Mouse (Mus musculus) hindbrain, embryonic 11.5 days (tissue): Measurements from ENCODE around the gene Unc5a. TPM values are rescaled to one million over a fixed set of nuclear protein-coding genes. Genes with fewer than 3 reads are reported as not detected.

Source experiments
- ATAC-seq: fragments of 200-750 bp; cut with Nextera tagmentation; 2 replicates; pipeline ENCODE4 v1.8.0; 2017; ENCODE audit warnings: mild to moderate bottlenecking, moderate TSS enrichment, moderate library complexity; ENCODE audit not compliant: low FRiP score
- DNase-seq: peaks from one replicate; pipeline ENCODE4 v3.0.0-alpha.2; 2015; ENCODE audit warnings: low spot score
- H3K27ac ChIP-seq: fragments of 300-500 bp; sonication (generic); 2 replicates; pipeline ENCODE4 v1.5.1; 2014; ENCODE audit warnings: mild to moderate bottlenecking, low read depth, low read length
- H3K27me3 ChIP-seq: fragments of 300-500 bp; sonication (generic); 2 replicates; pipeline ENCODE4 v1.6.1; 2014; ENCODE audit warnings: mild to moderate bottlenecking, low read length, moderate library complexity, mixed read lengths; ENCODE audit not compliant: control insufficient read depth, insufficient read depth
- H3K36me3 ChIP-seq: fragments of 300-500 bp; sonication (generic); 2 replicates; pipeline ENCODE4 v1.6.1; 2014; ENCODE audit warnings: mild to moderate bottlenecking, low read length, moderate library complexity, mixed read lengths; ENCODE audit not compliant: control insufficient read depth, insufficient read depth
- H3K4me1 ChIP-seq: fragments of 300-500 bp; sonication (generic); replicated peaks from 2 replicates; pipeline ENCODE4 v1.6.1; 2014; ENCODE audit warnings: low read length, mixed read lengths; ENCODE audit not compliant: control insufficient read depth, insufficient read depth
- H3K4me2 ChIP-seq: fragments of 300-500 bp; sonication (generic); replicated peaks from 2 replicates; pipeline ENCODE4 v1.6.1; 2014; ENCODE audit warnings: mild to moderate bottlenecking, low read depth, low read length
- H3K4me3 ChIP-seq: fragments of 300-500 bp; sonication (generic); 2 replicates; pipeline ENCODE4 v1.5.1; 2014; ENCODE audit warnings: low read depth, low read length
- H3K9ac ChIP-seq: fragments of 300-500 bp; sonication (generic); 2 replicates; pipeline ENCODE4 v1.6.1; 2014; ENCODE audit warnings: low read depth, low read length
- H3K9me3 ChIP-seq: fragments of 300-500 bp; sonication (generic); 2 replicates; pipeline ENCODE4 v1.6.1; 2016; ENCODE audit warnings: low read length; ENCODE audit not compliant: control insufficient read depth
- WGBS: fragments of 180-500 bp; shearing (Covaris S2); extraction: QIAGEN DNeasy Blood & Tissue Kit; methylation state at CpG from one replicate; pipeline ENCODE4 v1.1.7; 2014; 5-methylcytosine and 5-hydroxymethylcytosine counted together
- polyA plus RNA-seq: library from polyadenylated mRNA; unstranded; fragments of >200 nt; fragmentation: Nextera tagmentation; extraction: Ambion mirVana; gene quantifications from 2 replicates; pipeline ENCODE4 v1.2.1, GENCODE M21; 2014

The Unc5a gene
- 2.7 and 2.9 TPM in 2 replicates for polyA plus RNA-seq

- H3K9ac ChIP-seq: peak within 1 kb of the TSS; percentile 72
- WGBS: under 1% methylated on average over 66 of the region's 91 CpGs
- DNase-seq (peak; percentile 81), ATAC-seq (peak; percentile 77)
- H3K27ac ChIP-seq: peak within 1 kb of the TSS; percentile 74
- no peaks in the 10 kb centered on the region for H3K36me3 ChIP-seq
- H3K9me3 ChIP-seq: no peaks in the 10 kb centered on the region
- H3K4me3 ChIP-seq: peak within 1 kb of the TSS; percentile 61
- H3K4me2 ChIP-seq: peak within 1 kb of the TSS; percentile 95
- H3K27me3 ChIP-seq: peaks cover 76% of the 10 kb centered on the region
- peaks cover 3% of the 10 kb centered on the region; the same call in 1 of the 2 replicates for H3K4me1 ChIP-seq
Observed at GRCm38 (mm10) chr13:54948531-54949493, at the start of gene Unc5a. TSS of gene Unc5a (plus strand) at chr13:54949411.

- H3K9me3 ChIP-seq: no peaks in the 10 kb centered on the region
- 3% methylated on average over 17 of the region's 17 CpGs for WGBS
- DNase-seq (peak; percentile 54), ATAC-seq (no peak)
- no peaks in the 10 kb centered on the region; the same call in 1 of the 2 replicates for H3K4me1 ChIP-seq
- H3K4me3 ChIP-seq: no peak overlapping the region
- H3K4me2 ChIP-seq: no peak overlapping the region; the same call in 1 of the 2 replicates
- H3K27me3 ChIP-seq: peaks cover 20% of the 10 kb centered on the region
- no peaks in the 10 kb centered on the region for H3K36me3 ChIP-seq
- H3K9ac ChIP-seq: no peak overlapping the region
- H3K27ac ChIP-seq: no peak overlapping the region
Observed at GRCm38 (mm10) chr13:54912053-54912452, 37.2 kb upstream of the Unc5a start.

GRCm38 (mm10) chr13:54912894-54913621, 36.2 kb upstream of the Unc5a start:
- ATAC-seq (no peak), DNase-seq (peak; percentile 20)
- Histone ChIP-seq H3K4me3 (no peak overlapping the region), H3K4me2 (no peak overlapping the region), H3K27me3 (peaks cover 20% of the 10 kb centered on the region), H3K9me3 (no peaks in the 10 kb centered on the region), H3K4me1 (no peaks in the 10 kb centered on the region; the same call in 1 of the 2 replicates), H3K9ac (no peak overlapping the region), H3K36me3 (no peaks in the 10 kb centered on the region), H3K27ac (no peak overlapping the region)
- WGBS: 16% methylated on average over 16 of the region's 16 CpGs

- no peak for DNase-seq
- H3K27me3 ChIP-seq: peaks cover 12% of the 10 kb centered on the region
- no peak overlapping the region for H3K4me2 ChIP-seq
- no peaks in the 10 kb centered on the region for H3K36me3 ChIP-seq
- ATAC-seq: no peak
- no peak overlapping the region for H3K9ac ChIP-seq
- WGBS: 70% methylated on average over 5 of the region's 5 CpGs
- H3K4me1 ChIP-seq: no peaks in the 10 kb centered on the region; the same call in 1 of the 2 replicates
- no peak overlapping the region for H3K4me3 ChIP-seq
- no peaks in the 10 kb centered on the region for H3K9me3 ChIP-seq
- no peak overlapping the region for H3K27ac ChIP-seq
Observed at GRCm38 (mm10) chr13:54916644-54917043, 32.6 kb upstream of the Unc5a start.

- Histone ChIP-seq H3K9me3 (no peaks in the 10 kb centered on the region), H3K36me3 (no peaks in the 10 kb centered on the region), H3K4me3 (no peak overlapping the region), H3K9ac (no peak overlapping the region), H3K4me1 (no peaks in the 10 kb centered on the region), H3K27me3 (0 out of 2 replicates have a peak, but pooled peaks cover under 1% of the 10 kb centered on the region), H3K4me2 (no peak overlapping the region), H3K27ac (no peak overlapping the region)
- ATAC-seq (no peak), DNase-seq (no peak)
- 79% methylated on average over 8 of the region's 8 CpGs for WGBS
Observed at GRCm38 (mm10) chr13:54918910-54919309, 30.3 kb upstream of the Unc5a start.

GRCm38 (mm10) chr13:54919666-54920065, 29.5 kb upstream of the Unc5a start:
- ATAC-seq (no peak), DNase-seq (no peak)
- Histone ChIP-seq H3K9ac (no peak overlapping the region), H3K9me3 (no peaks in the 10 kb centered on the region), H3K4me2 (no peak overlapping the region), H3K36me3 (no peaks in the 10 kb centered on the region), H3K4me1 (no peaks in the 10 kb centered on the region), H3K27me3 (no peaks in the 10 kb centered on the region), H3K27ac (no peak overlapping the region), H3K4me3 (no peak overlapping the region)
- 26% methylated on average over 5 of the region's 5 CpGs for WGBS

GRCm38 (mm10) chr13:54921700-54922099, 27.5 kb upstream of the Unc5a start:
- no peaks in the 10 kb centered on the region for H3K9me3 ChIP-seq
- no peak overlapping the region for H3K4me2 ChIP-seq
- no peak for ATAC-seq
- no peaks in the 10 kb centered on the region for H3K36me3 ChIP-seq
- H3K4me1 ChIP-seq: no peaks in the 10 kb centered on the region
- WGBS: 86% methylated on average over 9 of the region's 9 CpGs
- H3K27ac ChIP-seq: no peak overlapping the region
- no peak overlapping the region for H3K9ac ChIP-seq
- no peak for DNase-seq
- H3K27me3 ChIP-seq: no peaks in the 10 kb centered on the region
- H3K4me3 ChIP-seq: no peak overlapping the region

- Histone ChIP-seq H3K4me2 (no peak overlapping the region), H3K27ac (no peak overlapping the region), H3K4me3 (no peak overlapping the region), H3K9ac (no peak overlapping the region), H3K4me1 (no peaks in the 10 kb centered on the region), H3K36me3 (no peaks in the 10 kb centered on the region), H3K27me3 (no peaks in the 10 kb centered on the region), H3K9me3 (no peaks in the 10 kb centered on the region)
- ATAC-seq: no peak
- DNase-seq: no peak
- 82% methylated on average over 2 of the region's 2 CpGs for WGBS
Observed at GRCm38 (mm10) chr13:54923705-54924104, 25.5 kb upstream of the Unc5a start.
